Mouse (Mus musculus): ENCODE measurements around the gene Ppp1r36.
"Not testable (repeated sequence)": the region's sequence is repeated elsewhere in the genome, so short reads cannot be mapped to it uniquely, and the experiment has no call there.

The Ppp1r36 gene

DNA sequence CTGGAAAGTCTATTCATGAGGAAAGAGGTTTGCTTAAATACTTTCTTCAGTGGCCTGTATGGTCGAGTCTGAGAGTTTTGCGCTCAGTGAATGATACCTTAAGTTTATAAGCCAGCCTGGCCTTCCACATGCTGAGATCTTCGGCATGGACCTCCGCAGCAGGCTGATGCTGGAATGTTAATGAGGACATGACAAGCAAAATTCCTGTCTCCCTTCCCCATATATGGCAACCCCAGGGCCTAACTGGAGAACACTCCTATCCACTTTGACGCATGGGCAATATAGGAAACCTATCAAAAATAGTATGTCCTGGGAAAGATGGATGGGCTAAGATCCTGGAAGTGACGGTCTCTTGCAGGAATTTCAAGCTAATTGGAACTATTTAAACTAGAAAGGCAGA lies 30.8 kb downstream of the Ppp1r36 start:
- no peak for DNase-seq (ENCODE audit: low spot score in 2 of 2)

DNA sequence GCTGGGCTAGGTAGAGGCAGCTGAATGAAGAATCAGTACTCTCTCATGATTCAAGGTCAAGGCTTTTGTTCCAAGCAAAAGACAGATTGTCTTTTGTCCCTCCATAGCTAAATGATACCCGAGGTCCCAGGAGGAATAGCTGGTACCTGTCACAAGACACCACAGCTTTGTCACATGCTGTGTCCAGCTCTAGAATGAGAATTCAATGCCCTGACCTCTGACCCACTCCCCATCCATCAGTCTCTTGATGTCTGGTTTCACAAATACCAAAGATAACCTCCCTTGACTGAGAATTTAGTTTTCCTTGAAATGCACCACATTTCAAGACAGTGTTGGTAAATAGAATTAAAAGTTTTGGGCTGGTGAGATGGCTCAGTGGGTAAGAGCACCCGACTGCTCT lies 34.9 kb downstream of the Ppp1r36 start:
- no peak for DNase-seq (ENCODE audit: low spot score in 2 of 2)

DNA sequence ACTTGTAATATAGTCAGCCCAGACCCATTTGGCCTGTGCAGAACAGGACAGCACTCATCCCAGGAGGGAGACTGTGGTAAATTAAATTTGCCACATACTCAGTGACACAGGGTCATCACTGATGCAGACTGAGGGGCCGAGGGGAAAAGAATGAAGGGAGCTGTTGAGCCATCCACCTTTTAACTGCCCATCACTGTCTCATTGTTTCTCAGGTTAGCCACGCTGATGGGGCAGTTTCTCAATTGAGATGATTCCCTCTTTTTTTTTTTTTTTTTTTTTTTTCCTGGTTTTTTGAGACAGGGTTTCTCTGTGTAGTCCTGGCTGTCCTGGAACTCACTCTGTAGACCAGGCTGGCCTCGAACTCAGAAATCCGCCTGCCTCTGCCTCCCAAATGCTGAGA lies 41.1 kb downstream of the Ppp1r36 start:
- not testable (repeated sequence) for DNase-seq (ENCODE audit: low spot score in 2 of 2)

DNA sequence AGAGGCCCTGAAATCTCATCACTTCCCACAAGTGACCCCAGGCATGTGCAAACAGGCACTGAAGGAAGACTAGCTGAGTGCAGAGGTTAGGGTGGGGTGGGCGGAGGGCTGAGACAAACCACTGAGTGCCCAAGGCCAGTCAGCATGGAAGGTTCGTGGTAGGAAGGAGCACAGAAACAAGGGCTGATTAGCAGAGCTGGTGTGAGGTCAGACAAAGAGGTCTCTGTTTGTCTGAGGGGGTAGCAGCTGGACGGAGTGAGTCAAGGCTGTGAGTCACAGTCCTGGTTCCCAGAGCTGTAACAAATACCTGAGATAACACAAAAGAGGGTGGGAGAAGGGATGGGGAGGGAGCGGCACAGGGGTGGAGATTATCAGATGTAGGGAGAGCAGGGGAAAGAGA lies 41.7 kb downstream of the Ppp1r36 start:
- no peak for DNase-seq (ENCODE audit: low spot score in 2 of 2)

DNA sequence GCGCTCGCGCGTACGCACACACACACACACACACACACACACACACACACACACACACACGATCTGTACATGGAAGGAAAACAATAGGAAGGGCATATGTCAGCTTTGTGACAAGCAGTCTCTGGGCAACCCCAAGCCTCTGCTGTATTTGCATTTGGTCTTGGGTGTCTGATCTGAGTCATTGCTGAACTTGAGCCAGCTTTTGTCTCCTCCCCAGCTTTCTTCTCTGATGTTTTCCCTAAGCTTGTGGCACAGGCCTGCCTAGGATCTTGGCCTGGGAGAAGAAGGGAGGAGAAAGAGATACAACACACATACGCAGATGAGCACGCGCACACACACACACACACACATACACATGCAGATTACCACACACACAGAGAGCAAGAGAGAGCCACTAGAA lies 46.1 kb downstream of the Ppp1r36 start:
- no peak for DNase-seq (ENCODE audit: low spot score in 2 of 2)

DNA sequence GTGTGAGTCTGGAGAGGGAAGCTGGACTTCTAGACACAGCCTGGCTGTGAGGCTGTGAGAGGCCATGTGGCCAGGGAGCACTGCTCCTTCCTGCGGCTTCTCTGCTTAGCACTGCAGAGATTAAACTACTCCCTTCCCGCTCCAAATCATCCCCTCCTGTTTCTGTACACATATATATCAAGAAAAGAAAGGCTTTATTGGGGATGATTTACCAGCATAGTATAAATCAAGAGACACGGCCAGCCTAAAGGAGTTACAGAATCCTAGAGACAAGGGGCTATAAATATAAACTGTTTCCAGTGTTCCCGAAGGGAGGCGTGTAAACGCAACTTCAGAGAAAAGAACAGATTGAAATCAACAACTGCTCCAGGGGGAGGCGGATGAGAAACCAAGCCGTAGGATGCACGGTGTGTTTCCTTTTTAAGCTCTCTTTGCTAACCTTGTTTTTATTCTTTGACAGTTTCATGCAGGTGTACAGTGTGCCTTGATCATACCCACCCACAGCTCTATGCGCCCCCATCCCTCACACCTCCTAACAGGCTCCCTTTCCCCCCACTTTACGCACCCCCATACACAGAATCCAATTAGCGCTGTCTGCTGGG lies 47.4 kb downstream of the Ppp1r36 start:
- DNase-seq (ENCODE audit: low spot score in 2 of 2): no peak

DNA sequence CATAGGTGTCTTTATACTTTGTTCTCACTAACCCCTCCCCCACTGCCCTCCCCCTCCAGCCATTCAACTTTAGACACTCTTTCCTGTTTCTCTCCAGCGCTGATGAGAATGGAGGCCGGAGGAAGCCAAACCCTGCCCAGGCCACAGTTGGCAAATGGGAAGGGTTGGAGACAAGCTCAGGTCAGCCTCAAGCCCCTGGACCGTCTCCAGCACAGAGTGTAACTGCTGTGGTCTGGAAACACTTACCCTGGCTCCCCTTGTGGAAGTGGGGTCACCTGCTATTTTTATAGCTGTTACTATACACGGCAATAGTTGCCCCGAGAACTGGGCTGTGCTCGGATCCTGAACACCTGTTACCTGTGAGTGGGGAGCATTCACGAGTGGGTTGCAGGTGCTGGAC lies 49.3 kb downstream of the Ppp1r36 start:
- no peak for DNase-seq (ENCODE audit: low spot score in 2 of 2)

DNA sequence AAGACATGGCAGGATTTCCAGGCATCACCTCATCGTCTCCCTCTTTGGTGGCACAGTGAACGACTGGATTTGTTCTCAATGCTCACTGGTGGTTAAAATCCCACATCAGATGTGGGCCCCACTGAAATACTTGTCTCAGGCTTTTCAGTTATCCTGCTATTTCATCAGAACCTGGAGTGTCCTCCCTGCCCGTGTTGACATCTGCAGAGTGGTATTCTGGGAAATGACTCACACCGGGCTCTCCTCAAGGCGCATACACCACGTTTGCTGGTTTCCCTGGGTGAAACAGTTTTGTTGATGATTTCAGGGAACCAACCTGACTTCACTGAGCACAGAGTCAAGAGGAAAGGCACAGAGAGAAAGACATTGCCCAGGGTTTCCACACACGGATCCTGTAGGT lies 49.9 kb downstream of the Ppp1r36 start:
- no peak for DNase-seq (ENCODE audit: low spot score in 2 of 2)

DNA sequence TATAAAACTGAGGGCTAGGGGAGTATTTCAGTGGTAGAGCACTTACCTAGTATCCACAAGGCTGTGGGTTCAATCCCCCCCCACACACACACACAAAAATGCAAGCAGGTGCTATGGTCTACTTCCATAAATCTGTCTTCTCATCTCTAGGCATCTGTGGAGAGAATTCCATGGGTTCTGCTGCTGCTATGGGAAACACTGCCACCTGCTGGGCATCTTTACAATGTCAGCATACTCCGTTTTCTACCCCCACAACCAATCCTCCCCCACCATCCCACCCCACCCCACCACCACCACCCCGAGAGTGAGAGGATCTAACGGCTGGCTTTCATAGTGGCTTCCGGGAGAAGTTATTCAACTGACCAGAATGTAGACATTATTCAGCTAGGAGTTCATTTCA lies 54.7 kb downstream of the Ppp1r36 start:
- DNase-seq (ENCODE audit: low spot score in 2 of 2): peak in 1 of 2 experiments; percentile 69

DNA sequence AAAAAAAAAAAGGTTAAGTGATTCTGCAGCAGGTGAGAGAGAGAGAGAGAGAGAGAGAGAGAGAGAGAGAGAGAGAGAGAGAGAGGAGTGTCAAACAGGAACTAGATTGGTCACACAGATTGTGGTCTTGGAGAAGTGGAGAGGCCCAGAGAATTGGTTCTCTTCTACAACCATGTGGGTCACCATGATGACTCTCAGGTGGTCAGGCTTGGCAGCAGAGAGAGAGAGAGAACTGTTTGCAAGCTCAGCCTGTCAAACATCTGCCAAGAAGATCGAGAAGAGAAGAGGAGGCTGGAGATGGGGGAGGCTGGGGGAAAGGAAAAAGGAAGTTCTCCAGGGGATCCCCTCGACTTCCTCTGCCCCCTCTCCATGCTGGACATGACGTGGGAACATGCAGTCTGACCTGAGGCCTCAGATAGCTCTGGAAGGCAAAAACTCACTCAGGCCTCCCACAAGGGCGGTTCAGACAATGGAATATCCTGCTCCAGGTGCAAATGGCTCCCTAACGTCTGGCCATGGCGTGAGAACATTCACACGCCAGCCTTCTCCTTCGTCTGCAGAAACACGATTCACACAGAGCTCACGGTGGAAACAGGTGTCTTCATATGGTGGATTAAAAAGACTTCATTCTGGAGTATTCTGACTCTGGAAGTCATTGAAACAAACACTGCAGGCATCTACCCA lies 56.4 kb downstream of the Ppp1r36 start:
- no peak for DNase-seq (ENCODE audit: low spot score in 2 of 2)

DNA sequence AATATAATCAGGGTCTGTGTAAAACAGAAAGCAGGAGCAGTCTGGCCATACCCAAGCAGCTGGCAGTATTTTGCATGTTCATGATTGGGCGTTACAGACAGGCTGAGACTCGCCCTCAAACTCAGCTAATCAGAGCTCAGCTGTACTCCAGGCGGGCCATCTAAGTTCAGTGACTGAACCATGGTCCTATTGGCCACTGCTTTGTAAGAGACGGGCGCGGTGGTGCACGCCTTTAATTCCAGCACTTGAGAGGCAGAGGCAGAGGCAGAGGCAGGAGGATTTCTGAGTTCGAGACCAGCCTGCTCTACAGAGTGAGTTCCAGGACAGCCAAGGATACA lies 56.9 kb downstream of the Ppp1r36 start:
- no peak for DNase-seq (ENCODE audit: low spot score in 2 of 2)

DNA sequence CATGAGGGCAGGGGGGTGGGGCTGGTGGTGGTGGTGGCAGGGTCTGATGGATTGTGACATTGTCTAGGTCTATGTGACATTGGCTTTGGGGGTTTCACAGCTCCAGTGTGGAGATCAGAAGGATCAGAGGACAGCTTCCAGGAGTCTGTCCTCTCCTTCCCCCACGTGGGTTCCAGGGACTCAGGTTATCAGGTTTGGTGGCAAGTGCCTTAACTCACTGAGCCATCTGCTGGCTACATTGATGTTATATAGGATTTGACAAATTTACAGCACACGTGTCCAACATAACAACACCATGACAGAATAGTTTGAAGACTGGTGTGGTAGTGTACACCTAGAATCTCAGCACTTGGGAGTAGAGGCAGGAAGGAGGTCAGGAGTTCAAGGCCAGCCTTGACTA lies 57.5 kb downstream of the Ppp1r36 start:
- no peak for DNase-seq (ENCODE audit: low spot score in 2 of 2)

DNA sequence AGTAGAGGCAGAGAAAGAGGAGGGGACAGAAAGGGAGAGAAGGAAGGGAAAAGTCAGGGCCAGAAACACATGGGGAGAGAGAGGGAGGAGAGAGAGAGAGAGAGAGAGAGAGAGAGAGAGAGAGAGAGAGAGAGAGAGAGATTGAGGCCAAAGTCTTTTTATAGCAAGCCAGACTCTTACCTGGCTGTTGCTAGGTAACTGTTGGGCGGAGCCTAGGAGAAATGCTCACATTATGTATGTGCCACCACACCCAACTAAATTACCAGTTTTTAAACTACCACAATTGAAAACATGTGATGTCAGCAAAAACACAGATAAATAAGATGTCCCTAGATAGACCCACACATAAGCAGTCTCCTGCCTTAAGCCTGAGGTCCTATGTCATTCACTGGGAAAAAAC lies 58.8 kb downstream of the Ppp1r36 start:
- no peak for DNase-seq (ENCODE audit: low spot score in 2 of 2)

DNA sequence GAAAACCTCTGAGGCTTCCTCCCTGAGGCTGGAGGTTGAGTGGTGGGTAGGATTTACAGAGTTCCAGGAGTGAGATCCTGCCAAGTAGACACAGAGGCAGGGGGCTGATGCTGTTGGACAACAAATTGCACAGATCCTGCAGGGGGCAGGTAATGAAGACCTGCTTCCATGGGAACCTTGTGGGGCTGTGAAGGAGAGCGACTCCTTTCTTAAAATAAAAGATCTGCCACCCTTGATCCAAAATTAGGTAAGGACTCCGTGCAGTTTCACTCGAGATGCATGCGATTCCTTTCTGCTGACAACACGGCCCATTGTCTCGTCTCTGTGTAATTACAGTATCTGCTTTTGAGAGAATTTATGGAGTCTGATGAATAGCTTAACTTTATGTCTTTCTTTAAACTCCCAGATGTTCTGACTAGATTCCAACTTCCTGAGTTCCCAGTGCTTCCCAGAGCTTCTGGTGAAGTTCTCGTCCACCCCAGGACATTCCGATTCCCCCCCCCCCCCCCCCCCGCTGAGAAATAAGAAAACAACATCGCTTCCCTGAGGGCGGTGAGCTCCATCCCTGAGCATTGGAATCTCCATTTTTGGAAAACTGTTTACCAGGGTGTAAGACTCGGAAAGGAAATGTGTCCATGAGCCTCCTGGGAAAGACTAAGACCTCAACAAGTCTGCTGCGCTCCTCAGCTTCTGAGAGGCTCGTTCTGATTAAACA lies 61.1 kb downstream of the Ppp1r36 start:
- no peak for DNase-seq (ENCODE audit: low spot score in 2 of 2)

DNA sequence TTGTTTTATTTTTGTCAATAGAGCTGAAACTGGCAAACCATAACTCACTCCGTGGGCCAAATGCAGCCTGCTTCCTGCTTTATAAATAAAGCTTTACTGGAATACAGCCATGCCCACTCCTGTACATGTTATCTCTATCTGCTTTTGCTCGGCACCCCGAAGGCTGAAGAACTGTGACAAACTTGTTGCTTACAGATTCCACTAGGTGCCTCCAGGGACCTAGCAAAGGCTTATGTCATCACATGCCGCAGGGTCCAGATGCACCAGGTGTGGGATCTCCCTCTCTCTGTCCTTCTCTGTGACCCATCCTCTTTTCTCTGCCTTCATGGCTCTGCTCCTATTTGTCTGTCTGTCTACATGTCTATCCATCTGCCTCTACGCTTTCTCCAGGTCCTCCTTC lies 61.8 kb downstream of the Ppp1r36 start:
- DNase-seq (ENCODE audit: low spot score in 2 of 2): no peak

DNA sequence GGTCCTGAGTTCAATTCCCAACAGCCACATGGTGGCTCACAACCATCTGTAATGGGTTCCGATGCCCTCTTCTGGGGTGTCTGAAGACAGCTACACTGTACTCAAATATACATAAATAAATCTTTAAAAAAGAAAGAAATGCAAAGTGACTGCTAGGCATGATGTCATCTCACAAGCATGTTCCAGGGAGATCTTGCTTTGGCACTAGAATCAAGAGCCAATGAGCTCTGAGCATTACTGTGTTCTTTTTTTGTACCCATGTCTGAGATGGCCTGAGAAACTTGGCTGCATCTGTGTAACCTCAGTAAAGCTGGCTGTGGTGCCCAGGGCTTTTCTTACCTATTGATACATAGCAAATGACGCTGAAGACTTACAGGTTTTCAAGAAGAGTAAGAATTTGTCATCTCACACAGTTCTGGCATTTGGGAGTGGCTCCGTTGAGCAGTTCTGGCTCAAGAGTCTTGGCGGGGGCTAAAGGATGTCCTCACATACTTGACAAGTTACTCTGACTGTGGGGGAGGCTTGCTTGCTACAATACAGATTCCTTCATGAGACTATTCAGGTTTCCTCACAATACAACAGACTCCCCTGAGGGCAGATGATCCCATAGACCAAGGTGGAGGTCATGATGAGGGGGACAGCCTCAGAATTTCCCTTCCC lies 62.6 kb downstream of the Ppp1r36 start:
- no peak for DNase-seq (ENCODE audit: low spot score in 2 of 2)

DNA sequence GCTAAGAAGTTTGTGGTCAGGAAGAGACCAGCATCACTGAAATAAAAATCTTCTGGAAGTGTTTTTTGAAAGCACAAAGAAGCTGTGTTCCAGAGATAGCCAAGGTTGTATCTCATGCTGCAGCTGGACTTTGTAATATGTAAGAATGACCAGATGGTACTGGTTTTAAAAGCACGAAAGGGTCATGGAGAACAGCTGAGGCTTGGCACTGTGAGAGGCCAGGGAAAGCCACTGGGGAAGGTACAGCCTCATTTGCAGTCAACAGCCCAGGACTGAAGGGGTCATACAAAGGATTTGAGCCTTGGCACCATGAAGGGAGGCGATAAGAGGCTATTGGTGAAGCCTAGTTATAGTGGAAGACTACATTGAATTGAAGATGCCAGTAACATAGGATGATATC lies 65.1 kb downstream of the Ppp1r36 start:
- no peak for DNase-seq (ENCODE audit: low spot score in 2 of 2)

DNA sequence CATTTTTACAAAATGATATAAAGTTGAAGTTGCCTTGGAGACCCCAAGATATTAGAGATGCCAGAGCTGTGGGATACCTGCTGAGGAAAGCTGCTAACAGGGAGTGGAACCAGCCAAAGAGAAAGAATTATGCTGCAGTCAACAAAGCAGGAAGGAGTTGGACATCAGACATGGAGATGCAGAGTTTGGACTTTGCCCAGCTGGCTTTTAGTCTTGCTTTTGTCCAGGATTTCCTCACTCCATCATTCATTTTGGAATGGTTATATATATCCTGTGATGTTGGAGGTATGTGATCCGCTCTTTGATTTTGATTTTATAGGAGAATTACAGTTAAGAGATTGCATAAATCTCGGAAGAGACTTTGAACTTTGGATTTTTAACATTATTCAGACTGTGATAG lies 65.6 kb downstream of the Ppp1r36 start:
- no peak for DNase-seq (ENCODE audit: low spot score in 2 of 2)

DNA sequence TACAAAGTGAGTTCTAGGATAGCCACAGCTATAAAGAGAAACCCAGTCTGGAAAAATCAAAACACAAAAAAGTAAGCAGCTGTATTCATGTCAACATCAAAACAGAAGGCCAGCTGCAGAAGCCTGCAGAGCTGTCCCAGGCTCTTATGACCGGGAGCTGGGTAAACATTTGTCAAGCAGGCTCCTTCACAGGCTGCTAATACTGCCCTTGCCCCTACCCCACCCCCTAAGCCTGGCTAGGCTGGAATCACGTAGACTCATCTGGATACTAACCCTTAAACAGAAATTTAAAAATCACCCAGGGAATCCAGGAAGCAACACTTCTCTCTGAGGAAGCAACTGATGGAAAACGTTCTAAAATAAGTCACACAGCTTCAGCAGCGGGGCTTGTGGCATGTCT lies 67.5 kb downstream of the Ppp1r36 start:
- DNase-seq (ENCODE audit: low spot score in 2 of 2): no peak

DNA sequence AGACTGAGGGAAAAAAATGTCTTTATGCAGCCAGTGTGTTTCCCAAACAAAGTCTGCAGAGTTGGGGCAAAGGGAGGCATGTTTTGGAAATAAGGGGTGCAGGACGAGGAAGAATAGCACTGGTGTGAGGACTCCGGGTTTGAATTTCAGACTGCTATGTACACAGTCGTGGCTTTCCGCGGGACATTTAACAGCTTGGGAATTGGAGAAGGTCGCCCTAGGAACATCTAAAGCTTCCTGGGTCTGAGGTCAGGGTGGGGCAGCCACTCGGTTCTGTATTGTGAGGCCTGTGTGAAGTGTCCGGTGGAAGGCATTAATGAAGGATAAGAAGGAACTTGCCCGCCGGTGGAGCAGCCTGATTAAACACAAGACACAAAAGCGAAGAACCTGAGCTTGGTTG lies 68.0 kb downstream of the Ppp1r36 start:
- DNase-seq (ENCODE audit: low spot score in 2 of 2): no peak

DNA sequence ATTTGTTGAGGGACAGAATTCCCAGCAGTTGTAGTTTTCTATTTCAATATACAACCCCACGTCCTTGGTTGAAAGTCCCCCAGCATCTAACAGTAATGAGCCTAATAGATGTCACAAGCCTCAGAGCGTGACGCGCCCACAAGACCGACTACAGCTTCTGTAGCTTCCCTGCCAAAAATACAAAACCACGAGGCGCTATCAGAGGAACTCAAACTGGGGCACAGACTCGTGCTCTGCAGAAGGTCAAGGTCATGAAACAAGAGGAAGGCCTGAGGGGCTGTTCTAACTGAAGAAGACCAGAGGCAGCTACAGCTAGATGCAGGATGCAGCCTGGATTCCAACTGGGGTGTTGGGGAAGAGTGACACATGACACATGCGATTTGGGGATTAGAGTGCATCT lies 69.6 kb downstream of the Ppp1r36 start:
- DNase-seq (ENCODE audit: low spot score in 2 of 2): no peak

Data from urinary bladder, postnatal 4 days (tissue).